Mouse (Mus musculus) bone marrow macrophage, adult 2 months (primary cell): Measurements from ENCODE around the gene Zbtb8os.

Experiments used
- CTCF ChIP-seq: IDR thresholded peaks from 2 replicates; pipeline ENCODE4 v1.5.1; 2012; ENCODE audit warnings: low read depth, mild to moderate bottlenecking, low read length, moderate library complexity
- POLR2A ChIP-seq: IDR thresholded peaks from 2 replicates; pipeline ENCODE4 v1.6.1; 2012; ENCODE audit warnings: mild to moderate bottlenecking, low read depth, low read length, borderline replicate concordance

DNA sequence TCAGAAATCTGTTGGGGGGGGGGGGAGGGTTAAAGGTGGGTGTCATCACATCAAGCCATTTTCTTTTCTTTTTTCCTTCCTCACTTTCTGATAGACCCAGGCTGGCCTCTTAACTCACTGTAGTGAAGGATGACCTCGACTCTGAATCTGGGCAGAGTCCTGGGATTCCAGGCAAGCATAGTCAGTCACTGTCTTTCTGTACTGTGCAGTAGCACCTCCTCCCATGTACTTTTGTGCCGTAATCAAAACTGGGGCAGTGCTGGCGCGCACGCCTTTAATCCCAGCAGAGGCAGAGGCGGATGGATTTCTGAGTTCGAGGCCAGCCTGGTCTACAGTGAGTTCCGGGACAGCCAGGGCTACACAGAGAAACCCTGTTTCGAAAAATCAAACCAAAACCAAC lies 31.7 kb upstream of the Zbtb8os start:
- no peak for TF ChIP-seq CTCF
- no peak for TF ChIP-seq POLR2A
